Comparison of ENCODE assay signal across 9 mouse cellular contexts in the genomic region with DNA sequence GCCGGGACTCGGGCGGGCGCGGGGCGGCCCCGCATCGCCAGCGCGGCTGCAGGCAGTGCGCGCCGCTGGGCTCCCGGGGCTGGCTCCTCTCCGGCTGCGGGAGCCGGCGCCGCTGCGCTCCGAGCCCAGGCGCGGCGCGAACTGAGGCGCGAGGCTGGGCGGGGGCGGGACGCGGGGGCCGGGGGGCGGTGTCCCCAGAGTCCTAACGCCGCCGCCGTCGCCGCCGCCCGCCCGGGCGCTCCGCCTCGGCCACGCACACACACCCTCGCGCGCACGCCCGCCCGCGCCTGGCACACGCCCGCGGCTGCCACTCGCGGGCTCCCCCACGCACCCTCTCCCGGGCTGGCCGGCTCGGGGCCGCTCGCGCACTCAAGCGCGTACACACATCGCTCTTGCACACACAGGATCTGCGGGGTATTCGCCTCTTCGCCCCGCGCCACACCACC. TPM values are rescaled to one million over a fixed set of nuclear protein-coding genes. Genes with fewer than 3 reads are reported as not detected.
DNase-seq lines count a peak whose midpoint lies in the region; ATAC-seq and TF ChIP-seq lines count a peak whose summit lies in the region.
"Had no signal": no experiment of that assay in that cellular context is flagged by ENCODE, and none has a peak within 500 bp of the region (broad histone marks: within the 10 kb centered on the region; RNA-seq: fewer than 3 reads in every experiment).

Gene Ptprt, minus strand, starts transcription at position 207 of the 446 bp plus-strand sequence.

- peaks cover 34% of the 10 kb centered on the region for H3K27me3 ChIP-seq in midbrain, embryonic 11.5 days (ENCODE audit: control insufficient read depth, insufficient read depth, low read length)

- H3K36me3 ChIP-seq in ES-E14 (ENCODE audit: control insufficient read depth, insufficient read depth, low read length, poor library complexity, severe bottlenecking) = no peaks in the 10 kb centered on the region
- no peaks in the 10 kb centered on the region for H3K36me3 ChIP-seq in midbrain, embryonic 11.5 days (ENCODE audit: control insufficient read depth, insufficient read depth, low read length)

- peak within 1 kb of the TSS; percentile 98 for H3K4me2 ChIP-seq in midbrain, embryonic 11.5 days

- peak; percentile 57 for ATAC-seq in midbrain, embryonic 11.5 days (ENCODE audit: low FRiP score)

- intact Hi-C loops in gastrocnemius, postnatal 14 days (cut with DNase I; ENCODE audit: low total_unique reads) = no loop called here

- H3K9ac ChIP-seq in ES-E14 (ENCODE audit: insufficient read depth, low read depth, low read length, poor library complexity, severe bottlenecking) = peak within 1 kb of the TSS; percentile 49
- peak within 1 kb of the TSS; percentile 56 for H3K9ac ChIP-seq in midbrain, embryonic 11.5 days (ENCODE audit: low read length)

- H3K4me3 ChIP-seq in ES-E14 (ENCODE audit: insufficient read depth in 1 of 2, low read depth in 1 of 2, low read length in 2 of 2, poor library complexity in 1 of 2, severe bottlenecking in 1 of 2) = peak within 1 kb of the TSS; percentile 70 to 73
- 0 out of 2 replicates have a peak within 1 kb of the TSS, but pooled peaks have one; percentile 6 for H3K4me3 ChIP-seq in embryonic fibroblast, embryonic 13.5 days (ENCODE audit: insufficient read depth, low read length)
- H3K4me3 ChIP-seq in midbrain, embryonic 11.5 days (ENCODE audit: low read depth, low read length) = peak within 1 kb of the TSS; percentile 53

- H3K9me3 ChIP-seq in ES-E14 (ENCODE audit: control insufficient read depth, insufficient read depth, low read depth, low read length) = no peaks in the 10 kb centered on the region
- H3K9me3 ChIP-seq in midbrain, embryonic 11.5 days (ENCODE audit: control insufficient read depth, low read length) = no peaks in the 10 kb centered on the region

- no peak for TF ChIP-seq CTCF in embryonic fibroblast, embryonic 13.5 days (IDR thresholded peaks at IDR 0.05; ENCODE audit: borderline replicate concordance, insufficient read depth, low read length)

- H3K27ac ChIP-seq in ES-E14 (ENCODE audit: insufficient read depth, low read depth, low read length, poor library complexity, severe bottlenecking) = no peak within 1 kb of the TSS
- H3K27ac ChIP-seq in embryonic fibroblast, embryonic 13.5 days (ENCODE audit: insufficient read depth, low read length) = no peak within 1 kb of the TSS
- H3K27ac ChIP-seq in midbrain, embryonic 11.5 days (ENCODE audit: low read depth, low read length) = no peak within 1 kb of the TSS

- in situ Hi-C loops in ES-E14 (cut with MboI; ENCODE audit: low sequenced_read_pairs in 2 of 2, unreplicated experiment in 2 of 2) = no loop called here

- peak; percentile 11 for DNase-seq in gastrocnemius, postnatal 10 days
- DNase-seq in gastrocnemius, postnatal 14 days = no peak
- no peak for DNase-seq in ES-E14 (ENCODE audit: low read depth, low spot score)
- DNase-seq in layer of hippocampus, adult 8-10 months (ENCODE audit: low spot score in 2 of 2) = peak in 1 of 2 experiments; percentile 23
- peak; percentile 91 for DNase-seq in midbrain, embryonic 11.5 days (ENCODE audit: low spot score, missing footprints)
- DNase-seq in urinary bladder, postnatal 36 days (ENCODE audit: low spot score in 2 of 2) = no peak
- no peak for DNase-seq in thymus, postnatal 25 days

- H3K4me1 ChIP-seq in ES-E14 (ENCODE audit: control insufficient read depth in 2 of 2, insufficient read depth in 2 of 2, low read length in 2 of 2, poor library complexity in 1 of 2) = peaks cover 0 to 9% of the 10 kb centered on the region in 2 experiments; a peak in 1 of 4 replicates
- H3K4me1 ChIP-seq in embryonic fibroblast, embryonic 13.5 days (ENCODE audit: control insufficient read depth, insufficient read depth, low read length) = no peaks in the 10 kb centered on the region; the same call in 1 of the 2 replicates
- peaks cover 11% of the 10 kb centered on the region for H3K4me1 ChIP-seq in midbrain, embryonic 11.5 days (ENCODE audit: control insufficient read depth, insufficient read depth, low read length)

- under 1% methylated on average over 56 of the region's 73 CpGs for WGBS in midbrain, embryonic 11.5 days

- no peak for TF ChIP-seq POLR2A in embryonic fibroblast, embryonic 13.5 days (IDR thresholded peaks at IDR 0.05; ENCODE audit: low read depth, low read length)

TF ChIP-seq in ES-E14, 5 proteins besides CTCF, POLR2A, EP300 and RAD21:
- TF ChIP-seq MAFK (IDR thresholded peaks at IDR 0.05; ENCODE audit: insufficient read depth, low read depth, low read length) (no peak), ZC3H11A (IDR thresholded peaks at IDR 0.05; ENCODE audit: borderline replicate concordance, low read depth, low read length) (no peak), CHD2 (IDR thresholded peaks at IDR 0.05; ENCODE audit: low read depth, low read length) (no peak), HCFC1 (IDR thresholded peaks at IDR 0.05; ENCODE audit: borderline replicate concordance, insufficient read depth, low read length) (no peak), ZNF384 (IDR thresholded peaks at IDR 0.05; ENCODE audit: low read depth, low read length) (no peak)

RNA-seq across cellular contexts. Expression of gene Ptprt, which starts in this region (rescaled TPM):
- total RNA-seq in gastrocnemius, postnatal 10 days (2021) = 1 to 10 TPM in 1 of 2 experiments, under 1 TPM in 1; 0.96 to 1.3 TPM
- under 1 TPM; 0.84 to 1.00 TPM for total RNA-seq in gastrocnemius, postnatal 14 days (2021)
- total RNA-seq in ES-E14 (2012; rRNA removed) = 0.40 and 0.63 TPM in 2 replicates
- polyA plus RNA-seq in embryonic fibroblast, embryonic 13.5 days (2011; ENCODE audit: insufficient read length, low read depth, missing spikeins) = 0.44 TPM in 1 of 2 replicates, not detected in the other
- total RNA-seq in layer of hippocampus, adult 8-10 months (2022) = 10 to 100 TPM; 50.9 to 64.2 (median 56.6) TPM
- 0.77 and 1.8 TPM in 2 replicates for polyA plus RNA-seq in midbrain, embryonic 11.5 days (2014; fragmentation: Nextera tagmentation; extraction: Ambion mirVana)
- polyA plus RNA-seq: C2C12 had no signal

Comparison
In these comparisons a context has a peak if more than half of its experiments do, and no peak if none do; other contexts are left out.
1. RNA of gene Ptprt (total RNA-seq): 50.9 to 64.2 TPM in layer of hippocampus, adult 8-10 months; 0.96 to 1.3 TPM in gastrocnemius, postnatal 10 days, 0.84 to 1.00 TPM in gastrocnemius, postnatal 14 days and 0.40 to 0.63 TPM in ES-E14; every median in the first group is over 10 times any median in the second.
2. DNase-seq: peak in gastrocnemius, postnatal 10 days (single experiment) and midbrain, embryonic 11.5 days (single experiment); none in gastrocnemius, postnatal 14 days (single experiment), ES-E14 (single experiment), urinary bladder, postnatal 36 days (0 of 2) and thymus, postnatal 25 days (single experiment).
3. H3K4me3 ChIP-seq: peak in every context shown above with its lines; median percentile 72 in ES-E14; 53 in midbrain, embryonic 11.5 days; 6 in embryonic fibroblast, embryonic 13.5 days.